Mouse (Mus musculus) embryo, embryonic 11 days (tissue): ENCODE data around the gene Erc1.
"Not testable (repeated sequence)": the region's sequence is repeated elsewhere in the genome, so short reads cannot be mapped to it uniquely, and the experiment has no call there.

Experiments
- DNase-seq: peaks from one replicate; pipeline ENCODE4 v3.0.0-alpha.2; 2015

The Erc1 gene

GRCm38 (mm10) chr6:119707911-119708310 is 140.1 kb downstream of the Erc1 start:
- no peak for DNase-seq

- no peak for DNase-seq
Measured at GRCm38 (mm10) chr6:119704899-119705298, 143.1 kb downstream of the Erc1 start.

- no peak for DNase-seq
Measured at GRCm38 (mm10) chr6:119692754-119693153, 155.2 kb downstream of the Erc1 start.

DNA sequence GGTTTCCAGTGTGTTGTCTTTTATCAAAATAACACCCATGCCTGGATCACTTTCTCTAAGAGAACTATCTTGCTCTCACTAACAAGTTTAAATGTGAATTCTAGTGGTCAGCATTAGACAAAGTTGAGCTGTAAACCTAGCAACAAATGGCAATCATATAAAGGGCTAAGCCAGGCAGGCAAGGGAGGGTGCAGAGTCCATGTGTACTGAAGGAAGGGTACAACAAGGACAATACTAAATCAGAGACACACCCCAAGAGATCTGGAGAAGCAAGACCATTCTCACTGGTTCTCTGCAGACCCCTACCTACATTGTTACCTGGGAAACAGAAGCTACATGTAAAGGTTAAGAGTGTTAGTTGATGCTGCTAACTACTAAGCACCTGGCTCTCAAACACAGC is 161.5 kb downstream of the Erc1 start:
- no peak for DNase-seq

- DNase-seq = no peak
Measured at GRCm38 (mm10) chr6:119680746-119681145, 167.2 kb downstream of the Erc1 start.

- no peak for DNase-seq
Measured at GRCm38 (mm10) chr6:119674811-119675209, 173.2 kb downstream of the Erc1 start.

DNA sequence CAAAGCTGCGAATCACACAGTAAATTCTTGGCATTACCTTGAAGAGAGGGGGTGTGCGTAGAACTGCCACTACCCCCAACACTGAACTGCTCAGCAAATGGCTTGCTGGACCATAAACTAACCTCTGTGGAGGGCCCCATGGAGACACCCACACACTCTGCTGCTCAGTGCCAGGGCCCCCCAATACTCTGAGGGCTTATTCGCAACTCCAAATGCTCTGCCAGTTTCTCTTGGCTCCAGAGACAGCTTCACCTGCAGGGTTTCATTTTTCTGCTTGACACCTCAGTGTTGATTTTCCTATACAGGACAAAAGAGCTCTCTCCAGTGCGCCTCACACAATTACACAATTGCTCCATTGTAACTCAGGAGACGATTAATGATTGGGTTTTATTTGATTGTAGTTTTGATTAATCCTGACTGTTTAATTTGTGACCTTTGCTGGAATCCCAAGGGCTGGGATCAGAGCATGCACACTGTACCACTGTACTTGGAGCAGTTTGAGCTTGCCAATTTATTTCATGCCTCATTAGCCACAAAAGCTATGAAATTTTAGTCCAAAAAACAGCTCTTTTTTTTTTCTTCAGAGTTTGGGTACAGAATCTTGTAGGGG is 173.7 kb downstream of the Erc1 start:
- DNase-seq = no peak

- no peak for DNase-seq
Measured at GRCm38 (mm10) chr6:119669746-119670145, 178.2 kb downstream of the Erc1 start.

DNA sequence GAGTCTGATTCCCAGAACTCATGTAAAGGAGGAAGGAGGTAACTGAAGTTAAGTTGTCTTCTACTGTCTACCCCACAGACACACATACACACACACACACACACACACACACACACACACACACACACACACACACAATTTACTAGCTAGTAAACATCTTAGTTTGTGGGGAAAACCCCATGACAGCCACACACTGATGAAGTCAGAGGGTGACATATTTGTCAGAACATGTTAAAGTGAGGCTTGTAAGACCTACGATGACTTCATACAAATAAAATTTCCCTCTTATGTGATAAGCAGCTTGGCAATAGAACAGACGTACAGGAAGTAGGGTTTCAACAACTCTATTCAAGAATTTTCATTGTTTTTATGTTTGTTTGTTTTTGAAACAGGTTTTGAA is 185.0 kb downstream of the Erc1 start:
- no peak for DNase-seq

DNA sequence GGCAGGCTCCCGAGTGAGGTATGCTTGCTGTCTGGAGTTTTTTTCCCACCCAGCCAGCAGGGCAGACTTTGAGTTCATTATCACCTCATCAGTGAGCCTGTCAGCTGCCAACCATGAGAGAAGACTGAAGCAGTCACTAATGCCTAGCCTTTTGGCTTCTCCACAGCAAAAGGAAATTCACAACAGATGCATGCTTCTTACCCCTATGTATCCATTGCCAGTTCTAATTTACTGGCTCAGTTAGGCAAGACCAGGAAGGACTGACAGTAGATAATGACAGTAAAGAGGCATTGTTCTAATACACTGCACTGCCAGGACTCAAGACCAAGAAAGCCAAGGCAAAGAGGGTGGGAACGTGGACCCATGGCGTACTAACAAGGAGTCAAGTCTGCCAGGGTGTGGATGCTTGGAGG is 186.9 kb downstream of the Erc1 start:
- no peak for DNase-seq

- DNase-seq = no peak
Measured at GRCm38 (mm10) chr6:119658441-119658840, 189.5 kb downstream of the Erc1 start.

DNA sequence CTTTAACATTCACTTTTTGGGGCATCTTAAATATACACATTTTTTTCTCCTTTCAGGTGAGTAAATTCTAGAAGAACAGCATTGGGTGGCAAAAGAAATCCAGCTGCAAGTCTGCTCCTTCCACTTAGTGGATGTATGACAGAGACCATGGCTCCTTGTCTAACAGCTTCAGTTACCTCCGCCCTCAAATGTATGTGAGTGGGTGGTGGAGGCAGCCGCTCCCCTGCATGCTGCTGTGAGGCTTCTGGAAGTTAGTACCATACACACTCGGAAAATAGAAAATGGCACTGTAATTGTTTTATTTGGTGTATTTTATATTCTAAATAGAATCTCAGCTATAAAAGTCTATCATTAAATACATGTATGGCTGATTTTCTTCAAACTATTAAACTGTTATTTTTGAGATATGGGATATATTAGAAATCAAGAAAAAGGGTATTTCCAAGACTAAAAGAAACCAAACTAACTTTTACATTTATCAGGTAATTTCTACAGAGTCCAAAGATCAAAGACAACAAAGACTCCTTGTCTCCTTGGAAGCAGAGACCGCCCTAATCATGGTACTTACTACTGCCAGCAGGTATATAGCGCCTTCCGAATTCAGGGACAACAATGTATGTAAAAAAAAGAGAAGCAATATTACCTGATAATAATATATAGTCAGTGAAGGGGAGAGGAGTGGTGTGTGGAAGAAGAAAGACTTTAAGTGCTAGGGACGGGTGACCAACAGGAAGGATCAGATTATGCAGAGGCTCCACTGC is 190.4 kb downstream of the Erc1 start:
- no peak for DNase-seq

- DNase-seq = not testable (repeated sequence)
Measured at GRCm38 (mm10) chr6:119654777-119655176, 193.2 kb downstream of the Erc1 start.

- no peak for DNase-seq
Measured at GRCm38 (mm10) chr6:119643880-119644460, 204.0 kb downstream of the Erc1 start.

DNA sequence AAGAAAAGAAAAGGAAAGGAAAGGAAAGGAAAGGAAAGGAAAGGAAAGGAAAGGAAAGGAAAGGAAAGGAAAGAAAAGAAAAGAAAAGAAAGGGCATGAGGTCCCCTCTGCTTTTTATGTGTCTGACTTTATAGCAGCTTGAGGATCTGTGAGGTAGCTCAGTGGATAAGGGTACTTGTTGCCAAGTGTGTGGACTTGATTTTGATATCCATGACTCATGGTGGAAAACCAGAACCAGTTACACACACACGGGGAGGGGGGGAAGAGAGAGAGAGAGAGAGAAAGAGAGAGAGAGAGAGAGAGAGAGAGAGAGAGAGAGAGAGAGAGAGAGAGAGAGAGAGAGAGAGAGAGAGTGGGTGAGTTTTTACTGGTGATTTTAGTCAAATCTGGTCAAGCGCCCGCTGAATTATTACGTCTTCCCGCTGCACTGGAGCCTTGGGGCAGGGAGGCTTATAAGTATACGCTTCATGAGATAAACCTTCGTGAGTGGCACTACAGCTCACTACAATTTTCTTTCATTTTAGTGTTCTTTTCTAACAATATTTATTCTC is 204.7 kb downstream of the Erc1 start:
- DNase-seq = no peak

DNA sequence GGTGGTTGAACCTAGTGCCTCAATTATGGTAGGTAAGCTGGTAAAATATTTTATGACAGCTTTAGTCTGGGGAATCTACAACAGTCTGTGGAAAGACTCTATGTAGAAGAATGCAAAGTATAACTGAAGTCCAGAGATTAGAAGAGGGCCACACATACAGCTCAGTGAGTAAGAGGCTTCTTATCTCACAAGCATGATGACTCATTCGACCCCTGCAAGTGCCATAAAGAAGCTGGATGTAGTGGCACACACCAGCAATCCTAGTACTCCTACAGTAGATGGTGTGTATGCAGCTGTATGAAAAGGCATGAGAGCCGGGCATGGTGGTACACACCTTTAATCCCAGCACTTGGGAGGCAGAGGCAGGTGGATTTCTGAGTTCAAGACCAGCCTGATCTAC is 205.2 kb downstream of the Erc1 start:
- no peak for DNase-seq

GRCm38 (mm10) chr6:119635629-119636028 is 212.3 kb downstream of the Erc1 start:
- DNase-seq = peak; percentile 75

- DNase-seq = no peak
Measured at GRCm38 (mm10) chr6:119630622-119631021, 217.3 kb downstream of the Erc1 start.

DNA sequence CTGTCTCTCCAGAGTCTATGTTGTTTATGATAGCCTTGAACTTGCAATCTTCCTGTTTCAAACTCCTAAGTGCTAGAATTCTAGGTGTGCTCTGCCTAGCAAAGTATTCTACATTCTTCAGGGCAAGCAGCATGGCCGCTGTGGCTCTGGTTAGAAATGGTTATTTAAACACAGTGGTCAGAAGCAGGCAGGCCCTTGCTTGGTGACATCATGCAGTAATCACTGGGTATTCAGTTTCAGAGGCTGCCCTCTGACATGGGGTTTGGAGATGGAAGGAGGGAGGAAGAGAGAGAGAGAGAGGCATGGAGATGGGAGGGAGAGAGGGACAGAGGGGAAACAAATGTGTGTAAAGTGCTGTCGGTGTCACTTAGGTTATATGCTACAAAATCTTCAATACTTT is 246.6 kb downstream of the Erc1 start:
- peak; percentile 22 for DNase-seq

GRCm38 (mm10) chr6:119595440-119595839 is 252.5 kb downstream of the Erc1 start:
- DNase-seq = no peak

DNA sequence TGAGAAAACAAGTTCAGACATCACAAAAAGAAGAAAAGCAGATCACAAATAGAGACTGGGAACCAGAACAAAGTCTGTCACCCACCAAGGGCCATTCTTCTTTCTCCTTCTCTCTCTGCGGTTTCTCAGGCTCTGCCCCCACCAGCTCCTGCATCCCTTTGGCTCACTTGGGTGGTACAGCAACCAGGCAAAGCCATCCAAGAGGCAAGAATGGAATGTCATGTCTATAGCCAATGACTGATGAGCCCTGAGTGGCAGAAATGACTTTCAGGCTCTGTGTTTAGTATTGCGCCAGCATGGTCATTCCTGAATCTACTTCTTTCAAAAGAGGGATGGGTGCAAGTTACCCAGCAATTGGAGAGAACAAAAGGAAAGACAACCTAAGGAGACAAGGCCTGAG is 257.1 kb downstream of the Erc1 start:
- no peak for DNase-seq

- DNase-seq = no peak
Measured at GRCm38 (mm10) chr6:119587897-119588296, 260.1 kb downstream of the Erc1 start.

DNA sequence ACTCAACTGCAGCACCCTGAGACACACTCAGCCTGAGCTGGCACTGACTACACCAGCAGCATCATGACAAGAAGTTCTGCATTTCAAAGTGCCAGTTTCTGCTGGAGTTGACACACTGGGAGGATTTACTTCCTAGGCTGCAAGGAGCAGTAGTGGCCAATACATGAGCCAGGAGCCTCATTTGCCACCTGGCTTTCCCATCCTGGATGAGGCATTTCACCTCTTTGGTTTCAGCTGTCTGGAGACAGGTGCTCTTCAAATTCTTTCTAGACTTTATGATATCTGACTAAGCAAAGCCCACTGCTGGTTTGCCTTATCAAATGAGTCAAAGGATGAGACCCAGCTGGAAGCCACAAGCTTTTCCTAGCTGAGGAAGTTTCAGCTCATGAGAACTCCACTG is 260.5 kb downstream of the Erc1 start:
- no peak for DNase-seq
